Mouse (Mus musculus) gastrocnemius, postnatal 25 days (tissue): ENCODE measurements around the gene Foxp4. TPM values are rescaled to one million over a fixed set of nuclear protein-coding genes. Genes with fewer than 3 reads are reported as not detected.
A peak's percentile ranks its signal among the peaks of the same experiment; 100 is the strongest.
"Not testable (repeated sequence)": the region's sequence is repeated elsewhere in the genome, so short reads cannot be mapped to it uniquely, and the experiment has no call there.

ENCODE experiments used
- DNase-seq: peaks from one replicate; pipeline ENCODE4 v3.0.0; 2022
- total RNA-seq, 2 experiments: library from RNA; stranded (reverse); gene quantifications; 1 replicate in 1 of 2; 2 replicates in 1 of 2; pipeline ENCODE4 v1.2.3; 2021

Gene Foxp4
- total RNA-seq, 2 experiments from 2014 or later: 6.4 to 7.6 TPM

- DNase-seq: no peak
These were observed 69.5 kb downstream of the Foxp4 start for GRCm38 (mm10) chr17:47854908-47855307.

- DNase-seq: no peak
These were observed 70.7 kb downstream of the Foxp4 start for GRCm38 (mm10) chr17:47853760-47854159.

GRCm38 (mm10) chr17:47853336-47853735, 71.1 kb downstream of the Foxp4 start:
- DNase-seq: no peak

- not testable (repeated sequence) for DNase-seq
These were observed 72.6 kb downstream of the Foxp4 start for GRCm38 (mm10) chr17:47851798-47852360.

GRCm38 (mm10) chr17:47850639-47851314, 73.7 kb downstream of the Foxp4 start:
- no peak for DNase-seq

GRCm38 (mm10) chr17:47850035-47850434, 74.4 kb downstream of the Foxp4 start:
- DNase-seq: peak; percentile 56

- no peak for DNase-seq
These were observed 76.5 kb downstream of the Foxp4 start for GRCm38 (mm10) chr17:47847985-47848384.

GRCm38 (mm10) chr17:47845609-47846008, 78.8 kb downstream of the Foxp4 start:
- no peak for DNase-seq

- no peak for DNase-seq
These were observed 81.0 kb downstream of the Foxp4 start for GRCm38 (mm10) chr17:47843465-47843864.

GRCm38 (mm10) chr17:47841931-47842623, 82.4 kb downstream of the Foxp4 start:
- DNase-seq: peak; percentile 81

GRCm38 (mm10) chr17:47841521-47841920, 82.9 kb downstream of the Foxp4 start:
- no peak for DNase-seq

GRCm38 (mm10) chr17:47837808-47838207, 86.6 kb downstream of the Foxp4 start:
- DNase-seq: no peak

- DNase-seq: no peak
These were observed 90.0 kb downstream of the Foxp4 start, which contains the start of gene Mdfi for GRCm38 (mm10) chr17:47834482-47834767. Mdfi (minus strand) TSS chr17:47834691.

- no peak for DNase-seq
These were observed 90.6 kb downstream of the Foxp4 start for GRCm38 (mm10) chr17:47833628-47834481.

GRCm38 (mm10) chr17:47833029-47833627, 91.3 kb downstream of the Foxp4 start:
- peak; percentile 33 for DNase-seq

- no peak for DNase-seq
These were observed 91.9 kb downstream of the Foxp4 start for GRCm38 (mm10) chr17:47832501-47833028.

- no peak for DNase-seq
These were observed 92.7 kb downstream of the Foxp4 start for GRCm38 (mm10) chr17:47831772-47832171.

GRCm38 (mm10) chr17:47831161-47831560, 93.3 kb downstream of the Foxp4 start:
- no peak for DNase-seq

GRCm38 (mm10) chr17:47821339-47821738, 103.1 kb downstream of the Foxp4 start:
- no peak for DNase-seq

- no peak for DNase-seq
These were observed 106.3 kb downstream of the Foxp4 start for GRCm38 (mm10) chr17:47818038-47818725.
